Mouse (Mus musculus) duodenum, adult 2 months (tissue): ENCODE results near the gene Rbl2. TPM values are rescaled to one million over a fixed set of nuclear protein-coding genes. Genes with fewer than 3 reads are reported as not detected.

Experiments
- polyA plus RNA-seq: library from polyadenylated mRNA; depleted of rRNA; stranded (reverse); fragments of >200 nt; gene quantifications from 2 replicates; pipeline ENCODE4 v1.2.3, GENCODE M21; 2012; ENCODE audit warnings: low replicate concordance; rRNA removed

Rbl2 gene
- polyA plus RNA-seq = 5.3 and 7.3 TPM in 2 replicates

DNA sequence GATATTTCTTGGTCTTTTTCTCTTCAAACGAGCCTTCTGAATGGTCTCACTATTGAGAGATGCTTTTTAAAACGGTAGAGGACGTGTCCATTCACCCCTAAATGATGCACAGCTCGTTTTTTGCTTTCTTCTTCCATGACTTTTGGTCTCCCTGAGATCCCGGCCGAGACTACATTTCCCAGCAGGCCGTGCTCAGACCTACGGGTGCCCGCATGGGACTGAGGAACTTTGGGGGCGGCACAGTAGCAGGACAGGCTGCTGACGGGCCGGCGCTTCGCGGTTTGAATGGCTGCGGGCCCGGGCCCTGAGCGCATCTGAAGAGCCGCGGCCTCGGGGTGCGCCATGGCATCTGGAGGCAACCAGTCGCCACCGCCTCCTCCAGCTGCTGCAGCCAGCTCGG, at the start of gene Rbl2:
Gene Rbl2, plus strand, starts transcription at position 224 of the 400 bp plus-strand sequence.

Other genes starting within 250 kb of the Rbl2 start
- 244 and 774 TPM in 2 replicates for gene Chd9, start 241.7 kb upstream of the Rbl2 start, polyA plus RNA-seq
- 14.8 and 23.4 TPM in 2 replicates for gene Aktip, start 129.9 kb downstream of the Rbl2 start, polyA plus RNA-seq
- 0.15 and 0.21 TPM in 2 replicates for gene Rpgrip1l, start 243.2 kb downstream of the Rbl2 start, polyA plus RNA-seq
- 6.2 and 8.0 TPM in 2 replicates for gene Fto, start 243.5 kb downstream of the Rbl2 start, polyA plus RNA-seq